22 mouse cellular contexts compared by ENCODE assay signal in the genomic region with DNA sequence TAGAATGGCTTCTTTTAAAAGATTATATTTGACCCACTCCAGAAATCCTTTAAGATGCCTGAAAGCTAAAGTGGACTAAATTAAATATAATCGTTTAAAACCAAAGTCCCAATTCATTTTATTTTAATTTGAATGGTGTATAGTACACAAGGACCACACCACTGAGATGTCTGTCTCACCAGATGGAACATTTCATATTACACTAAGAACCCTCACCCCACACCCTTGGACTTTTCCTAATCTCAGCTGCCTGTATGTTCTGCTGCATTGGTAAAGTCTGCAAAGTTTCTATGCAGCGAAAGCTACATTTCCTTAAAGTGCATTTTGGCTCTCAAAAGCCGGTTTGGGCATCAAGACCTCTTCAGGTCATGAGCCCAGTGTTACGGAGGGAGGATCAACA. TPM values are rescaled to one million over a fixed set of nuclear protein-coding genes. Genes with fewer than 3 reads are reported as not detected.
A peak's percentile ranks its signal among the peaks of the same experiment; 100 is the strongest.
DNase-seq lines count a peak whose midpoint lies in the region; ATAC-seq and TF ChIP-seq lines count a peak whose summit lies in the region.
"Had no signal": no experiment of that assay in that cellular context is flagged by ENCODE, and none has a peak within 500 bp of the region (broad histone marks: within the 10 kb centered on the region; RNA-seq: fewer than 3 reads in every experiment).

No protein-coding gene starts in this region.

- TF ChIP-seq CTCF in lung, embryonic 14.5 days (IDR thresholded peaks at IDR 0.05; ENCODE audit: low read depth), result no peak
- TF ChIP-seq CTCF in lung, postnatal 0 days (IDR thresholded peaks at IDR 0.05), result no peak

- no peak overlapping the region for H3K27ac ChIP-seq in lung, embryonic 14.5 days (ENCODE audit: low read depth)
- H3K27ac ChIP-seq in lung, embryonic 15.5 days, result no peak overlapping the region
- no peak overlapping the region for H3K27ac ChIP-seq in lung, embryonic 16.5 days (ENCODE audit: low read length)
- H3K27ac ChIP-seq in lung, postnatal 0 days (ENCODE audit: low read length), result no peak overlapping the region

- H3K4me3 ChIP-seq in lung, embryonic 14.5 days (ENCODE audit: low read depth, low read length), result no peak overlapping the region
- H3K4me3 ChIP-seq in lung, embryonic 15.5 days, result no peak overlapping the region
- no peak overlapping the region for H3K4me3 ChIP-seq in lung, embryonic 16.5 days (ENCODE audit: low read length)
- H3K4me3 ChIP-seq in lung, postnatal 0 days (ENCODE audit: low read depth, low read length), result no peak overlapping the region

- peak; percentile 72 for DNase-seq in lung, embryonic 14.5 days
- DNase-seq in lung, postnatal 14 days, result no peak
- DNase-seq in lung, postnatal 4 days, result no peak
- no peak for DNase-seq in lung, postnatal 10 days
- DNase-seq in lung, postnatal 0 days (ENCODE audit: low spot score), result peak; percentile 40
- DNase-seq in lung, postnatal 25 days (ENCODE audit: low spot score), result no peak
- DNase-seq: adrenal gland, adult 2 months; adrenal gland, adult 8-10 months; adrenal gland, postnatal 10 days; adrenal gland, postnatal 14 days; adrenal gland, postnatal 25 days; adrenal gland, postnatal 36 days; B cell, adult 2 months; cerebellum, adult 11 months; cerebellum, adult 11-12 months had no signal

- H3K27me3 ChIP-seq in lung, embryonic 14.5 days (ENCODE audit: insufficient read depth, low read length), result no peaks in the 10 kb centered on the region
- H3K27me3 ChIP-seq in lung, embryonic 15.5 days, result no peaks in the 10 kb centered on the region
- H3K27me3 ChIP-seq in lung, embryonic 16.5 days (ENCODE audit: control insufficient read depth, insufficient read depth, low read depth, low read length), result no peaks in the 10 kb centered on the region
- H3K27me3 ChIP-seq in lung, postnatal 0 days (replicated peaks; ENCODE audit: insufficient read depth, low read length), result no peaks in the 10 kb centered on the region
- H3K27me3 ChIP-seq: CH12.LX, Patski had no signal

- 0 out of 2 replicates have a peak, but pooled peaks have one; percentile 20 for TF ChIP-seq EP300 in lung, postnatal 0 days (IDR thresholded peaks at IDR 0.05)

- WGBS in lung, embryonic 14.5 days, result 51% methylated on average over 4 of the region's 4 CpGs
- 50% methylated on average over 4 of the region's 4 CpGs for WGBS in lung, embryonic 15.5 days
- 53% methylated on average over 4 of the region's 4 CpGs for WGBS in lung, embryonic 16.5 days
- 63% methylated on average over 4 of the region's 4 CpGs for WGBS in lung, postnatal 0 days

- no peaks in the 10 kb centered on the region for H3K9me3 ChIP-seq in lung, embryonic 14.5 days (ENCODE audit: low read depth, low read length)
- H3K9me3 ChIP-seq in lung, embryonic 15.5 days, result no peaks in the 10 kb centered on the region
- no peaks in the 10 kb centered on the region for H3K9me3 ChIP-seq in lung, embryonic 16.5 days (ENCODE audit: control insufficient read depth, low read length)
- no peaks in the 10 kb centered on the region for H3K9me3 ChIP-seq in lung, postnatal 0 days (ENCODE audit: low read length)
- H3K9me3 ChIP-seq: G1E had no signal

- no peaks in the 10 kb centered on the region for H3K4me1 ChIP-seq in lung, embryonic 14.5 days (ENCODE audit: insufficient read depth)
- H3K4me1 ChIP-seq in lung, embryonic 15.5 days, result peaks cover 12% of the 10 kb centered on the region; the same call in 1 of the 2 replicates
- H3K4me1 ChIP-seq in lung, embryonic 16.5 days (replicated peaks; ENCODE audit: control insufficient read depth, insufficient read depth, low read length), result no peaks in the 10 kb centered on the region
- H3K4me1 ChIP-seq in lung, postnatal 0 days (ENCODE audit: insufficient read depth, low read depth, low read length), result no peaks in the 10 kb centered on the region

- no peak overlapping the region for H3K4me2 ChIP-seq in lung, embryonic 14.5 days
- H3K4me2 ChIP-seq in lung, embryonic 15.5 days, result no peak overlapping the region
- peak overlapping the region; percentile 34; the same call in 1 of the 2 replicates for H3K4me2 ChIP-seq in lung, embryonic 16.5 days (ENCODE audit: low read depth, low read length)
- H3K4me2 ChIP-seq in lung, postnatal 0 days (replicated peaks; ENCODE audit: low read depth, low read length), result no peak overlapping the region

- ATAC-seq in lung, embryonic 14.5 days (ENCODE audit: insufficient read depth), result peak; percentile 87
- ATAC-seq in lung, embryonic 15.5 days (ENCODE audit: borderline replicate concordance, extremely low read depth, low FRiP score, low TSS enrichment), result peak; percentile 78; the same call in 1 of the 2 replicates
- ATAC-seq in lung, embryonic 16.5 days (ENCODE audit: low read depth), result peak; percentile 81; the same call in 1 of the 2 replicates
- no peak for ATAC-seq in lung, postnatal 0 days
- ATAC-seq: activated CD4-positive, CD25-positive, alpha-beta regulatory T cell, adult 4 months; CD4-positive, CD25-positive, alpha-beta regulatory T cell, adult 4 months; Patski had no signal

- H3K9ac ChIP-seq in lung, embryonic 14.5 days, result no peak overlapping the region
- no peak overlapping the region for H3K9ac ChIP-seq in lung, embryonic 15.5 days
- H3K9ac ChIP-seq in lung, embryonic 16.5 days (ENCODE audit: low read length), result no peak overlapping the region
- H3K9ac ChIP-seq in lung, postnatal 0 days (replicated peaks; ENCODE audit: low read depth), result no peak overlapping the region

- H3K36me3 ChIP-seq in lung, embryonic 14.5 days (ENCODE audit: insufficient read depth), result no peaks in the 10 kb centered on the region
- no peaks in the 10 kb centered on the region for H3K36me3 ChIP-seq in lung, embryonic 15.5 days
- no peaks in the 10 kb centered on the region for H3K36me3 ChIP-seq in lung, embryonic 16.5 days (ENCODE audit: control insufficient read depth, insufficient read depth, low read length)
- H3K36me3 ChIP-seq in lung, postnatal 0 days (ENCODE audit: insufficient read depth, low read length), result no peaks in the 10 kb centered on the region

RNA-seq across cellular contexts. Expression of a gene that starts 12.7 kb away (rescaled TPM):
- 6.9 and 7.9 TPM in 2 replicates for polyA plus RNA-seq in lung, embryonic 14.5 days (2014; fragmentation: Nextera tagmentation; extraction: Ambion mirVana)
- 8.4 and 9.7 TPM in 2 replicates for polyA plus RNA-seq in lung, embryonic 15.5 days (2015; fragmentation: Nextera tagmentation; extraction: Ambion mirVana)
- 7.6 and 8.1 TPM in 2 replicates for polyA plus RNA-seq in lung, embryonic 16.5 days (2015; fragmentation: Nextera tagmentation; extraction: Ambion mirVana)
- polyA plus RNA-seq in lung, postnatal 0 days (2015; fragmentation: Nextera tagmentation; extraction: Ambion mirVana), result 7.2 and 10.2 TPM in 2 replicates
- polyA plus RNA-seq: activated CD4-positive, CD25-positive, alpha-beta regulatory T cell, adult 4 months had no signal

Comparison
In these comparisons a context has a peak if more than half of its experiments do, and no peak if none do; other contexts are left out.
1. DNase-seq: peak in lung, embryonic 14.5 days (single experiment) and lung, postnatal 0 days (single experiment); none in lung, postnatal 14 days (single experiment), lung, postnatal 4 days (0 of 2), lung, postnatal 10 days (single experiment) and lung, postnatal 25 days (single experiment).